Mouse (Mus musculus) urinary bladder, adult 18-20 months (tissue): Measurements from ENCODE around the gene Aanat.
"Not testable (repeated sequence)": the region's sequence is repeated elsewhere in the genome, so short reads cannot be mapped to it uniquely, and the experiment has no call there.

Experiments
- DNase-seq, 2 experiments: peaks; one replicate each; pipeline ENCODE4 v3.0.0; 2022; ENCODE audit warnings: low spot score in 2 of 2, mixed read lengths in 2 of 2

Gene Aanat

DNA sequence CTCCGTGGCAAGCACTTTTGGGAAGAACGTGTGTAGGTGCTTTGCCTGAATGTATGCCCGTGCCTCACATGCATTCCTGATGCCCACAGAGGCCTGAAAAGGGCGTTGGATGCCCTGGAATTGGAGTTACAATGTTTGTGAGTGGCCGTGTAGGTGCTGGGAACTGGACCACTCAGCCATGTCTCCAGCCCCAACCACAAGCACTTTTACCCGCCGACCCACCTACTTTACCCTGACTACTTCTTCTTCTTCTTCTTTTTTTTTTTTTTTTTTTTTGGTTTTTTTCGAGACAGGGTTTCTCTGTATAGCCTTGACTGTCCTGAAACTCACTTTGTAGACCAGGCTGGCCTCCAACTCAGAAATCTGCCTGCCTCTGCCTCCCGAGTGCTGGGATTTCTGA, 24.9 kb downstream of the Aanat start:
- not testable (repeated sequence) for DNase-seq

DNA sequence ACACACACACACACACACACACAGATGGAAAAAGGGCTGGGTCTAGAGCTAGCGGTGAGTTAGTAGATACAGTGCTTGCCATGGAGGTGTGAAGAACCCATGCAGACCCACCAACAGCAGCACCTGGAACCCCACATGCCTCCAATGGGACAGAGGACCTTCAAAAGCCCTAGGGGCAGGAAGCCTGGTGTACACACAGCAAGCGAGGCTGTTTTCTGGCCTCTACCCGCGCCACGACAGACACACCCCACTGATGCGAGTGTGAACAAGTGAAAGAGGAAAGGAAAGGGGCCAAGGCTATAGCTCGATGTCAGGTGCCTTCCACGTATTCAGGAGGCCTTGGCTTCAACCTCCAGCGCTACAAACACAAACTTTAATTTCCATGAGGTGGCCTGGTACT, 25.7 kb downstream of the Aanat start:
- DNase-seq: no peak

DNA sequence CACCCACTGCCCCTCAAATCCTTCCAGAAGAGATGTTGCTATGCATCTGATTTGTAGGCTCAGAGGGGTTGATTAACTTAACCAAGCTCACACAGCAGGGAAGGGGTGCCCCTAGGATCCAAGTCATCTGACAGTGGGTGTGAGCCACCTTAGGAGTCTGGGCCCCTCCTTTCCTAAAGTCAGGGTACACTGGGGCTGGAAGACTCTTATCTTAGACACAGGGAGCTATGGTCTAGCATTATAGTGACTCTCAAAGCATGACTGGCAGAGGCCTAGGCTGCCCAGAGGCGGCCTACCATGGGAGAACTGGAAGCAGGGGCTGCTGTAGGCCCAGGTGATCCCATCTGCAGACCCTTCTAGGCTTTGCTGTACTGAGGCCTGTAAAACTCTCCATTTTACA, 26.3 kb downstream of the Aanat start:
- no peak for DNase-seq

DNA sequence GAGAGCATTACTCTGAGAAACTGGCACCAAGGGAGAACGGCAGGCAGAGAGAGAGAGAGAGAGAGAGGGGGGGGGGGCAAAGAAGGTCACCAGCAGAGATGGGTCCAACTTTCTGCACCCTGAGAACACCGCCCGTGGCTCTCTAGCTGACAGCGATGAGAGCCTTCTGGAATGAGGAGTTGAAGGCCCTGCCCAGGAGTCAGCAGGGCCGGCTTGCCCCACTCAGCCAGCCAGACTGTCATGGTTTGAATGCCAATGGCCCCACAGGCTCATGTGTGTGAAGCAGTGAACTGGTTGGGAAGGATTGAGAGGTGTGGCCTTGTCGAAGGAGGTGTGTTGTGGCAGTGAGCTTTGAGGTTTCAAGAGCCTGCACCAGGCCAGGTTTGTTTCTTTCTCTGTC, 27.0 kb downstream of the Aanat start:
- DNase-seq: no peak

DNA sequence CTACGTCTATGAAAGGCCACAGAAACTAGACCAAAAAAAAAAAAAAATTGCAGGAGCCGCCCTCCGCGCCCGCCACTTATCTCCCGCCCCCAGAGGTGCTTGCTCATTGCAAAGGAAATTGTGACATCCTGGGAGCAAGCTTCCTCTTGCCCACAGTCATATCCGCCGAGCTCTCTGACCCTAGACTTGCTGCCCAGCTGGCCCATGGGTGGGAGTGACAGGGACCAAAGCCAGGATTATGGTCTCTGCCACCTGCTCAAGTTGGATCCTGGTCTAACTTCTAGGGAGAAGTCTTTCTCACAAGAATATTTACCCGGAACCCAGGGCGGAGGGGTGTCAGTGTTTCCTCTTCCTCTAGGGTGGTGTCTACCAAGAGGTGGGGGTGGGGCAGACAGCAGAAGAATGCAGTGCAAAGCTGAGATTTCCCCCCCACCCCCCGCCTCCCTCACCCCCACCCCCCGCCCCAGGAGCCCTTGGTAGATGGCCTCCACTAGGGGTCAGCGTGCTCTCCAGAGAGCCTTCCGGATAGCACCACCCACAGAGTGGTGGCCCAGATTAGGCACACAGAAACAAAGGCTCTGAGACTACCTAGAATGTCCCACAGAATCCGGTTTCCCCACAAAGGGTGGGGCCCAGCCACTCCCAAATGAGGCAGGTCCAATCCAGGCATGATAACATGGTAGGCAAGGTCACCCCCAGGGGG, 29.7 kb downstream of the Aanat start:
- peak in 1 of 2 experiments; percentile 43 for DNase-seq

DNA sequence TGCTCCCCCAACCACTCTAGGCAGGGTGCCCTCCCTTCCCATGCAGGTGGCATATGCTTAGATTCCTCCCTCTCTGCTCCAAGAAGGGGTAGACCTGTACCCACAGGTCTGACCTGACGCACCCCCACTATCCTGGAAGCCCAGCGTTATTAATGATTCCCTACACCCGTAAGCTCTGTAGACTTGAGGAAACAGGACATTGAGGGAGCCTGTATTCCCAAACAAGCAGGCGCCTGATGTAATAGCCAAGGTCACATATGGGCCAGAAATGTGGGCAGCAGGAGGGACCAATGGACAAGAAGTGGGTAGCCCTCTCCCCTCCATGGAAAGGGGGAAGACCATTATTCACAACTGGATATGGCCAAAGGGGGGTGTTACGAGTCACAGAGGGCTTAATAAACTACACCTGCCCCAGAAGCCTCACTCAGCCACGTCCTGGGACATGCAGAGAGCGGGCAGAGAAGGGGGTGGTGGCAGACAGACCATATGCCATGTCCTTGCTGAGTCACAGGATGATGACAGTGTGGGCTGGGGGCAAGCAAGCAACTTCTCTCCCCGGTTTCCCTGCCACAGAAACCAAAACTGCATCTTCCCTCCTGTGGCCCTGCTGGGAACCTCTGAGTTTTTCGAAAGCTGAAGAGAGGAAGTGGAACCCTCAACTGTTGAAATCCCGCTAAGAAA, 30.3 kb downstream of the Aanat start:
- DNase-seq: no peak

DNA sequence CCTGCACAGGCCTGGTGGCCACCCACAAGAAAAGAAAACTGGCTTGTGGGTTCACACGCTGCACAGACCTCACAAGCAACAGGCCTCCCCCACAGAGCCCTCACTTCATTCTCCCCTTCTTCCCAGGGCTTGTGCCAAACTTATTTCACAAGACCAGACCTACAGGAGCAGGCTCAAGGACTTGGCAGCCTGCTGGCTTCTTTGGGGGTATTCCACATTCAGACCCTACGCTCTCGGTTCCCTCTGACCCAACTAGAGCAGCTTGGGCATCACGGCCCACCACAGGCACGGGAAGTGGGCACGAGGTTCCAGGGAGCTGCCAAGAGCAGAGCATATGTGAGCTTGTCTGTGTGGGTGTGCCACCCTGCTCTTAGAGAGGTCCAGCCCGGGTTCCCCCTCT, 31.4 kb downstream of the Aanat start:
- no peak for DNase-seq

DNA sequence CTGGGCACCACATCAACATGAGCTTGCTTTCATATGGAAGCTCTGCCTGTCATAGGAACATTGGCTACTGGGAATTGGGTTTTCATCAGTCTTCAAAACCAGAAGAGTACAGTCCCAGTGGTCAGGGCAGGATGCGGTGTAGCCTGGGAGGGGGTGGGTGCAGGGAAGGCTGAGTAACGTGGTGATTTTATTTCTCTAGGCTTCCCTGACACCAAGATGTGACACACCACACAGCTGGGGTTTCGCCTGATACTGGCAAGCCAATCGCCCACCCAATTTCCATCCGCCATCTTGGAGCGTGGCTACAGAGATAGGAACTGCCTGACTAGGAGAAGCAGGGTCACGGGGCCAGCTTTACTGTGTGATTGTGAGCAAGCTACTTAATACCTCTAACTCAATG, 32.4 kb downstream of the Aanat start:
- DNase-seq: no peak

DNA sequence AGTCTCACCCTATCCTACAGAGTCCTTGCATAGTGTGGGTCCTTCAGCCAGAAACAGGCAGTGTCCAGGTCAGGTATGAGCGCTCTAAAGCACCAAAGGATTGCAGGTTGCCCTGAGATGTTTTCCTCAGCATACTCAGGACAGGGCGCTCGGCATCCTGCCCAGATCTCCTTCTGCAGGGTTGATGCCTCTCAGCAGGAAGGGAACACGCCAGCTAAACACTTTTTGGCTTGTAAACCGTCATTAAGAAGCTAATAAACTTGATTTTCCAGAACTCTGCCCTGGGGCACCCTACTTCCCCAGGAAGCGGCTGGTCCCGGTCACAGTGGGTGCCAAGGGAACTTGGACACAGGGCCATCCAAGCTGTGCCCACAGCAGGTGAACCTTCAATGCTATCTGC, 32.9 kb downstream of the Aanat start:
- DNase-seq: no peak

DNA sequence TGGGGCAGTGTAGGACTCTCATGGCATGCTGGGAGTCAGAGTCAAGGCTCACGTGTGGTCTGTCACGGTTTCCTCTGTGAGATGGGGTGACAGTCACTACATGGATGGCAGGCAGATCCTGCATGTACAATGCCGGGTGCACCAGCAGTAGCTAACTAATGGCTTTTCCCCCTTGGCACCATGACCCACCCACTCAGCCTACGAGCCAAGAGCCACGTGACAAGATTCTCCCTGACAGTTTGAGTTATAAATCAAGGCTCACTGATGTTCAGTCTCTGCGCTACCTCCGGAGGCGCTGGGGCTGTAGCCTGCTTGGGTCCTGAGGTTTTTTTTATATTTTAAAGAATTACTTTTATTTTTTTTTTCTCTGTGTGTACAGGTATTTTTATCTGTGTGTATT, 33.3 kb downstream of the Aanat start:
- no peak for DNase-seq

DNA sequence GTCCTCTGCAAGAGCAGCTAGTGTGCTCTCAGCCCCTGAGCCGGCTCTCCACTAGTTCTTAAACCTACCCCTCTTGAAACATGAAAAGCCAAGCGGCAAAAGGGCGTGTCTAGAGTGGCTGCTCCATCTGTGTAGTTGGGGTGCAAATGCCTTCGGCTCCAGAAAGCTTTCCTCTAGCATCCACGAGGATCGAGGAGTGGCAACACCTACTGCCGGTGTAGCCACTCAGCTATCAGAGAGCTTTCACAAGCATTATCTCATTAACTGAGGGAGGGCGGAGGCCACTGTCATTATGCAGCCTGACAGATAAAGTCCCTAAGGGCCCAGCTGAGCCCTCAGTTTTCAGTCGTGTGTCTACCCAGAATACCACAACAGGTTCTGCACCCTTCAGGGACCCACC, 33.8 kb downstream of the Aanat start:
- no peak for DNase-seq

DNA sequence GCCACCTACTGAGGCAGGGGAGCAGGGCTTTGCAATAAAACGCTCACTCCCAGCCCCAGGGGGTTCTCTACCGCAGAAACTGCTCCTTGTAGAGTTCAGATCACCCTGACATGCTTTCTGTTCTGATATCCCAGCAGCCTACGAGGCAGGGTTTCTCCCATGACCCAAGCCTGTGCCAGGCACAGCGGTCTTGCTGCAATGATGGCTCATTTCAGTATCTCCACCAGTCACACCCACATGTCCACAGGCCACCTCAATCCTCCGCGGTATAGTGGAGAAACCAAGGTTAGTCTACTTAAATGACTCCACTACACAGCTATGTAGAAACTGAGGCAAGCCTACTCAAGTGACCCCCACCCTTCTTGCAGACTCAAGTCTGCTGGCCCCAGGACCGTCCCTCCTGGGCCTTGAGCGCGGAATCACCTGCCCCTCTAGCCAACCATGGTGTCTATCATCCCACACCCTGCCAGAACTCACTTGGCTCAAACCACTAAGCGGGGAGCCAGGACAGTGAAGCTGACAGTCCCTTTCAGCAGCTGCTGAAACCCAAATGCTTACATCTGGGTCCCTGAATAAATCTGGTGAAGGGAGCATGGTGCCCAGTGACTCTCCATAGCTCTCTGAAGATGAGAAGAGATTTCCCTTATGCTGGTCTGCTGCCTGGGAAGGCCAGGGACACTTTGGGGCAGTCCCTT, 34.5 kb downstream of the Aanat start:
- no peak for DNase-seq

DNA sequence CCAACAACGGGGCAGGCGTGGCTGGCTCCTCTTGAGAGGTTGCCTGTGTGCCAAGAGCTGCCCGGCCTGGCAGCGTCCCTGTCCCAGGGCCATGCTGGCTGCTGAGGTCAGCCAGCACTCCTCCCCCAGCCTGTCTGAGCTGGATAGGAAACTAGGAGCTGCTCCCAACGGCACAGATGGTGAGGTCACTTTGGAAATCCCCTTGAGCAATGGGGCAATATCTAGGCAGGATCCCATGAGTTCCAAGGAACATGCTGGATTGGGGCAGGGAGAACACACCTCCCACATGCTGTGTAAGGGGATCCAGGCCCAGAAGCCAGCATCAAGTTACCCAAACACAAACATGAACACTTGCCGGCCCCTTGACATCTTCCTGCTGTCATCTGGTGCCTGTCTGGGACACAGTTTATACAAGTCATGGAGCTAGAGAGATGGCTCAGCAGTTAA, 35.0 kb downstream of the Aanat start:
- DNase-seq: peak in 1 of 2 experiments; percentile 72

DNA sequence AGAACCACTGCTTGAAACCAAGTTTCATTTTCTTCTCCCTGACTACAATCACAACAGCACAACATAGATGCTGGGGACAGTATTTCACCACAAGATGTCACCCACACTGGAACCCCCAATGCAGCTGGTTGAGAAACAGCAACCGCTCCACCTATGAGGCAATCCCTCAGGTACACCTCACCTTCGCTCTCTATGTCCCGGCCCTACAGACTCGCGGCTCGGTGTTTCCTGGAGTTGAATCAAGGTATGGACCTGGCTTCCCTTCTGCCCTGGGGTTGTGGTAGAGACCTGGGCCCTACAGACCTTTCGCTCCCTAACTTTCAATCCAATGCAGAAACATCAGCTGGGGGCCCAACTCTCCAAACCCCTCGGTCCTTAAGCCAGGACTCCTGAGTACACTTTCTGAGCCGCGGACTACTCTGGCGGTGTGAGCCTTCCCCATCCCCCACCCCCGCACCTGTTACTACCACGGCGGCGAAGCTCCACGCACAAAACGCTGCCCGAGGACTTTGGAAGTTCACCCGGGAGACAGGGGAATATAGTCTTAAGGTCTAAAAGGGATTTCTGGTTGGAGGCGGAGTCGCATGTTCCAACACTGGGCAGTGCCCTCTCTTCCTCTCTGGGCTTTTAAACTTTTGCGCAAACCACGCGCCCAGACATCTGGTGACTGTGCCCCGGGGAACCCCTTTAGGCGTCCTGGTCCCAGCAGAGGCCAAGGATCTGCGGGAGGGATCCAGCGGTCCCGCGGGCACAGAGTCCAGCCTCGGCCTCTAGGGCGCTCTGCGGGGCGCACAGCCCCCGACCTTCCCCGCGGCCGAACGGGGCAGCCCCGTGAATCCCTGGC, 37.3 kb downstream of the Aanat start:
- no peak for DNase-seq

DNA sequence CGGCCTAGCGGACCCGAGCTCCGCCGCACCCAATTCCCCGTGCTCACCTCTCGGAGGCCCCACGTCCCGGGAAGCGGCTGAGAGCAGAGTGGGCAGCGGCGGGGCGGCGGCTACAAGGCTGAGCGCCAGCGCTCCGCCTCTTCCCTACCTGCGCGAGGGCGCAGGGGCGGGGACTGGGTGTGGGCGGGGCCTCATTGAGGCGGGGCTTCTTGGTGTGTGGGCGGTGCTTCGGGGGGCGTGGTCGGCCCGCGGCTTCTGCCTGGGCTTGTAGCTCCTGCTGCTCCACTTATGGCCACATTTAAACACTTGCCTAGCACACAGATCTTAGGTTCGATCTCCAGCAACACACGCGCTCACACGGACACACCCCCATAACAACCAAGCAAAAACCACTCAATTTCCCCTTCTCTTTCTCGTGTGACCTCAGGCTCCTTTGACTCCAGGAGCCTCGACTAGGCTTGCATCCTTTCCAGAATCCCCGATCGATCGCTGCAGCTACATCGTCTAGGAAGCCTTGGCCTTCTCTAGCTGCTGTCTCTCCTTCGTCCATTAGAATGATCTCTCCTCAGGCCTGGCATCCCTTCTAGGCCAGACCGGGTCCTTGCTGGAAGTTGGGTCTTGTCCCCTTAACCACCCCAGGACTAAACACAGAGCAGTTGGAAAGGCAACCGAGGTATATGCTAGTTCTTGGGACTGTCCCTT, 38.0 kb downstream of the Aanat start:
- DNase-seq: peak; percentile 88 to 90

DNA sequence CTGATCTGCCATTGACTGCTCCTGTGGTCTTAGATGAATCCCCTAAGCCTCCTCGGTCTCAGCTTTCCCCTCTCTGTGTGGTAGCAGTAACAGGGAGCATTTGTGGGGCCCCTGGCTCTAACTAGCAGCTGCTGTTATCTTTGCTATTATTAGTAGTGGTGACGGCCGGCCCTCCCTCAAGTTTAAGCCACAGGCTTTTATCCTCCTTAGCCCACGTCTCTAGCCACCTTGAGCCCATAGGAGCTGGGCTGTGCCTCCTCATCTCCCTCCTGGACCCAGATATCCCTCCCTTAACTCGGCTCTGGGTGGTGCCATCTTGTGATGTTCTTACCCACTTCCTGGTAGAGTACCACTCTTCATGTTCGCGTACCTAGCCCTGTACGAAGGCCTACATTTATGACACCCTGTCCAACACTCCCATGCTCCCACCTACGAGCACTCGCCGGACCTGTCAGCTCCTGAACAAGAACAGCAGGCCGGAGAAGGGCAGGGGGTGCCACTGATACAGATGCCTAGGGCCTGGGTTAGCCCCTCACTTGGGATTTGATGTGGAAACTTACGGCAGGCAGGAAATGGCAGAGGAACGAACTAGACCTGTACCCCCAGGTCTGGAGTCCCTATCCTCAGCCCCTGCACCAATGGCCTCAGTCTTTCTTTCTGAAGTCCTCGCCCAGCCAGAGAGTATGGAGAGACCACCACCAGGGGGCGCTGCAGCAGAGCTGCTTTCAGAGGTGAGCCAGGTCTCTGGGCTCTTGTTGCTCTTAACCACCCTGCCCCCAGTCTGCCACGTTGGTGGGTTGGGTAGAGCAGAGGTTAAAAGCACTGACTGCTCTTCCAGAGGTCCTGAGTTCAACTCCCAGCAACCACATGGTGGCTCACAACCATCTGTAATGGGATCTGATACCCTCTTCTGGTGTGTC, 39.1 kb downstream of the Aanat start:
- no peak for DNase-seq

DNA sequence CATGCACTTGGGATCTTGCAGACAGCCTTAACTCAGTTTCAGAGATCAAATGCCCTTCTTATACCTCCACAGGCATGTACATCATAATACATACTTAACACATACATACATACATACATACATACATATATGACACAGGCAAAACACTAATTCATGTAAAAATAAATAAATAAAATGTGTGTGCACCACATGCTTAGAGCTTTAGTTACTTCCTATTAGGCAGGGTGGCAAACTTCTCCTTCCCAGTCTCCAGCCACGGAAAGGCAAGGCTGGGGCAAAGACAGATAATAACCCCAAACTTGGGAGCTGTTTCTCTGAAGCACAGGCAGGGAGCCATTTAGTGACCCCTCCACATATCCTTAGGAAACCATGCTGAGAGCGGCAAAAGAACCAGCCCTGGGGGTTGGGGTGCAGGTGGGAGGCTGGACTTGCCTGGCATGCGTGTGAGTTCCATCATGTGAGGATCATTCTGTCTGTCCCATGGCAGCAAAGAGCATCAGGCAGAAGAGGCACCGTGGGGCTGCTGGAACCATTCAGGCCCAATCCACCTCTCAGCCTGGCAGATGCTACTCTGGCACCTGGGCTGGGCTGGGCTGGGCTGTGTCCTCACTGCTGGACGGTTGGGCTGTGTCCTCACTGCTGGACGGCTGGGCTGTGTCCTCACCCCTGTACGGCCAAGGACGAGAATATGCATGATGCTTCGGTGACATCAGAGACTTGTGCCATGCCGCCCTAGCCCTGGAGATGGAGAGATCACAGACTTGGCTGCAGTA, 40.3 kb downstream of the Aanat start, which contains the start of gene Rhbdf2:
Gene Rhbdf2 (minus strand): TSS at position 721 of the 773 bp plus-strand sequence.
- DNase-seq: no peak

DNA sequence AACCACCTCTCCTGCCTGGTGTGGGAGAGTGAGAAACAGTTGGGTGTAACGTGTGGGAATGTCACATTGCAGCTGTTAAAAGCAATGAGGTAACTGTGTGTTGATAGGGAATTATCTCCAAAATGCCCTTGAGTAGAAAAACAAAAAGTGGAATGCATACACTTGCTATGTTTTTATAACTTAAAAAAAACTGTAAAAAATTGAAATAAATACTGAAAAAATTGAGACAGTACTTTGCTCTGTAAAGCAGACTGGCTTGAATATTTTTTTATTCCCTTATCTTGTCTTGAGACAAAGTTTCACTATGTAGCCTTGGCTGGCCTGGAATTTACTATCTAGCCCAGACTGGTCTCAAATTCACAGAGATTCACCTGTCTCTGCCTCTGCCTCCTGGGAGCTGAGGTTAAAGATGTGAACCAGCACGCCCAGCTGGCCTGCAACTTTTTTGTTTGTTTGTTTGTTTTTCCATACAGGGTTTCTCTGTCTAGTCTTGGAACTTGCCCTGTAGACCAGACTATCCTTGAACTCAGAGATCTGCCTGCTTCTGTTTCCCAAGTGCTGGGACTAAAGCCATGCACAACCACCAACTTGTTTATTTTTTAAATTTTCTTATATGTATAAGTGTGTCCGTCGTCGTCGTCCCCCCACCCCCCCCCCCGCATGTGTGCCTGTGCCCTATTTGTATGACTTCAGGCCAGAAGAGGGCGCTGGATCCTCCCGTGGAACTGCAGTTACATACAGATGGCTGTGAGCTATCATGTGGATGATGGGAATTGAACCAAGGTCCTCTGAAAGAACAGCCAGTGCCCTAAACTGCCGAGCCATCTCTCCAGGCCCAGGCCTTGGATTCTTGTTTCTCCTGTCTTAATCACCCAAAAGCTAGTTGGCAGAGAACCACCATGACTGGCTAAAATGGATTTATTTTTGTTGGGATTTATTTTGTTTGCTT, 41.1 kb downstream of the Aanat start:
- no peak for DNase-seq
